Mouse (Mus musculus): ENCODE data around the gene Kif20b. TPM values are rescaled to one million over a fixed set of nuclear protein-coding genes. Genes with fewer than 3 reads are reported as not detected.

Kif20b gene
- polyA plus RNA-seq, 1 experiment = 1.7 TPM

DNA sequence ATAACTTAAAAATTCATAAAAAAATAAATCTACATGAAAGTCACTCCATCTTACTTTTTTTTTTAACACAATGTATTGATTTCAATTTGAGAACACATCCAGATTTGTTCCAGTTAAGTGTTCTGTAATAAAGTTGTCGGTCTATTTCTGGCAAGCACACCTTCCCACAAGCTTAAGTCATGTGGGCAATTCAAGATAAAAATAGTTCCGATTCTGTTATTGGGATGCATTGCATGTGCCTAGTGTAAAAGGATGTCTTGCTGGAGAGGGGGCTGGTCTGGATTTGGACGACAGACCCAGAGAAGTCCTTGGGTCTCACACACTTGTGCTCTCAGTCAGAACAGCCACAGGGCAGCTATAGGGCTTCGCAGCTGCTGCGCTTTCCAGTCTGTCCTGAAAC lies 15.4 kb upstream of the Kif20b start:
- Histone ChIP-seq H3K27ac (ENCODE audit: control insufficient read depth, insufficient read depth, low read length) (no peak overlapping the region), H3K4me1 (replicated peaks; ENCODE audit: control insufficient read depth, insufficient read depth, low read length) (peaks cover 2% of the 10 kb centered on the region; the same call in 1 of the 2 replicates), H3K4me3 (ENCODE audit: control insufficient read depth, insufficient read depth, low read length) (no peak overlapping the region), H3K27me3 (ENCODE audit: control insufficient read depth, insufficient read depth, low read length) (no peaks in the 10 kb centered on the region), H3K36me3 (ENCODE audit: control insufficient read depth, insufficient read depth, low read length) (no peaks in the 10 kb centered on the region)
- TF ChIP-seq POLR2A (IDR thresholded peaks at IDR 0.05; ENCODE audit: control insufficient read depth, extremely low read depth, insufficient read depth, low read length, poor library complexity) = no peak
- no peak for TF ChIP-seq CTCF (IDR thresholded peaks at IDR 0.05; ENCODE audit: borderline replicate concordance, control insufficient read depth, extremely low read depth, insufficient read depth, low read length, poor library complexity)
- WGBS = 59% methylated on average over 5 of the region's 5 CpGs
- DNase-seq = no peak

- DNase-seq = no peak
Observed at GRCm38 (mm10) chr19:34912366-34912765, 9.8 kb upstream of the Kif20b start.

GRCm38 (mm10) chr19:34920066-34920465 lies 2.1 kb upstream of the Kif20b start:
- Histone ChIP-seq H3K27ac (ENCODE audit: control insufficient read depth, insufficient read depth, low read length) (no peak overlapping the region), H3K4me3 (ENCODE audit: control insufficient read depth, insufficient read depth, low read length) (no peak overlapping the region), H3K4me1 (replicated peaks; ENCODE audit: control insufficient read depth, insufficient read depth, low read length) (no peaks in the 10 kb centered on the region), H3K27me3 (ENCODE audit: control insufficient read depth, insufficient read depth, low read length) (no peaks in the 10 kb centered on the region), H3K36me3 (ENCODE audit: control insufficient read depth, insufficient read depth, low read length) (no peaks in the 10 kb centered on the region; the same call in 1 of the 2 replicates)
- TF ChIP-seq CTCF (IDR thresholded peaks at IDR 0.05; ENCODE audit: borderline replicate concordance, control insufficient read depth, extremely low read depth, insufficient read depth, low read length, poor library complexity) (no peak), POLR2A (IDR thresholded peaks at IDR 0.05; ENCODE audit: control insufficient read depth, extremely low read depth, insufficient read depth, low read length, poor library complexity) (no peak)
- DNase-seq = no peak
- 96% methylated on average over 4 of the region's 4 CpGs for WGBS

More at GRCm38 (mm10) chr19:34912366-34912765, 9.8 kb upstream of the Kif20b start:
- Histone ChIP-seq H3K27me3 (ENCODE audit: control insufficient read depth, insufficient read depth, low read length) (no peaks in the 10 kb centered on the region), H3K4me1 (replicated peaks; ENCODE audit: control insufficient read depth, insufficient read depth, low read length) (no peaks in the 10 kb centered on the region), H3K27ac (ENCODE audit: control insufficient read depth, insufficient read depth, low read length) (no peak overlapping the region), H3K4me3 (ENCODE audit: control insufficient read depth, insufficient read depth, low read length) (no peak overlapping the region), H3K36me3 (ENCODE audit: control insufficient read depth, insufficient read depth, low read length) (no peaks in the 10 kb centered on the region)
- no peak for TF ChIP-seq POLR2A (IDR thresholded peaks at IDR 0.05; ENCODE audit: control insufficient read depth, extremely low read depth, insufficient read depth, low read length, poor library complexity)

GRCm38 (mm10) chr19:34920531-34920930 lies 1.6 kb upstream of the Kif20b start:
- Histone ChIP-seq H3K27me3 (ENCODE audit: control insufficient read depth, insufficient read depth, low read length) (no peaks in the 10 kb centered on the region), H3K27ac (ENCODE audit: control insufficient read depth, insufficient read depth, low read length) (no peak overlapping the region), H3K4me3 (ENCODE audit: control insufficient read depth, insufficient read depth, low read length) (no peak overlapping the region), H3K4me1 (replicated peaks; ENCODE audit: control insufficient read depth, insufficient read depth, low read length) (no peaks in the 10 kb centered on the region), H3K36me3 (ENCODE audit: control insufficient read depth, insufficient read depth, low read length) (no peaks in the 10 kb centered on the region; the same call in 1 of the 2 replicates)
- DNase-seq = no peak
- 92% methylated on average over 3 of the region's 3 CpGs for WGBS
- TF ChIP-seq POLR2A (IDR thresholded peaks at IDR 0.05; ENCODE audit: control insufficient read depth, extremely low read depth, insufficient read depth, low read length, poor library complexity) (no peak), CTCF (IDR thresholded peaks at IDR 0.05; ENCODE audit: borderline replicate concordance, control insufficient read depth, extremely low read depth, insufficient read depth, low read length, poor library complexity) (no peak)

GRCm38 (mm10) chr19:34921253-34921651 lies 909 bp upstream of the Kif20b start:
- H3K4me3 ChIP-seq (ENCODE audit: control insufficient read depth, insufficient read depth, low read length) = no peak overlapping the region
- H3K4me1 ChIP-seq (replicated peaks; ENCODE audit: control insufficient read depth, insufficient read depth, low read length) = no peaks in the 10 kb centered on the region
- H3K27ac ChIP-seq (ENCODE audit: control insufficient read depth, insufficient read depth, low read length) = peak overlapping the region; percentile 36; the same call in 1 of the 2 replicates
- H3K36me3 ChIP-seq (ENCODE audit: control insufficient read depth, insufficient read depth, low read length) = no peaks in the 10 kb centered on the region; the same call in 1 of the 2 replicates
- peak; percentile 13 for DNase-seq
- WGBS = 15% methylated on average over 7 of the region's 7 CpGs
- no peaks in the 10 kb centered on the region for H3K27me3 ChIP-seq (ENCODE audit: control insufficient read depth, insufficient read depth, low read length)
- TF ChIP-seq CTCF (IDR thresholded peaks at IDR 0.05; ENCODE audit: borderline replicate concordance, control insufficient read depth, extremely low read depth, insufficient read depth, low read length, poor library complexity) (no peak), POLR2A (IDR thresholded peaks at IDR 0.05; ENCODE audit: control insufficient read depth, extremely low read depth, insufficient read depth, low read length, poor library complexity) (no peak)

DNA sequence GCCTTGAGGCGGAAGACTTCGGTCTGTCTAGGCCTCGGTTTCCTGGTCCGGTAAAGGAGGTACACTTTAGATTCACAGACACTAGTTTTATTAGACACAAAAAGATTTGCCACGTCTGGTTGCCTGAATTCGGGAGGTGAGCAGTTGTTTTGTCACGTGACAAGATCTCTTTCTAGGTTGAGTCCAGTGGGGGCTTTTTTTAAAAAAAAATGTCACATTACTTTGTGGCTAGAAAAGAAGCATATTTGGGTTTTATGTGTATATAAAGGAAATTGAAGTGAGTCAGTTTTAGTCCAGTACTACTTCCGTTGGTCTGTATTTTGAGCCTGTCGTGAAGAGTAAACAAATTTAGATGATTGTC lies 422 bp downstream of the Kif20b start:
- DNase-seq = no peak
- under 1% methylated on average over 9 of the region's 9 CpGs for WGBS
- H3K27ac ChIP-seq (ENCODE audit: control insufficient read depth, insufficient read depth, low read length) = 0 out of 2 replicates have a peak overlapping the region, but pooled peaks have one; percentile 9

DNA sequence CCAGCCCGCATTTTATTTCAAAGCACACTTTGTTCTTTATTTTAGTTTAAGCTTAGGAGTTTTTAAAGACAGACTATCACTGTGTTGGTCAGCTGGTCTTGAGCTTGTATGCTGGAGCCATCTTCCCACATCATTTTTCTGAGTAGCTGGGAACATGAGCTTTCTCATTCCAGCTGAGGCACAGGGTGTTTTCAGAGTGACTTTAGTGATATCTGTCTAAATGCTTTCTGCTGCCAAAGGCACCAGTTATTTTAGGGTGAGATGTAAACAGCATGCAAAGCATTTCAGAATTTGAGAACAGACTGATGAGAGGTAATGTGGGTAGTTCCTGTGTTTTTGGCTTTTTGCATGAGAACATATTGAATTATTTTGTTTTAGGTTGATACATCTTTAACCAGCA lies 25.0 kb downstream of the Kif20b start:
- no peak for TF ChIP-seq CTCF (IDR thresholded peaks at IDR 0.05; ENCODE audit: borderline replicate concordance, control insufficient read depth, extremely low read depth, insufficient read depth, low read length, poor library complexity)
- no peak for TF ChIP-seq POLR2A (IDR thresholded peaks at IDR 0.05; ENCODE audit: control insufficient read depth, extremely low read depth, insufficient read depth, low read length, poor library complexity)
- Histone ChIP-seq H3K4me1 (replicated peaks; ENCODE audit: control insufficient read depth, insufficient read depth, low read length) (no peaks in the 10 kb centered on the region), H3K27ac (ENCODE audit: control insufficient read depth, insufficient read depth, low read length) (no peak overlapping the region), H3K4me3 (ENCODE audit: control insufficient read depth, insufficient read depth, low read length) (no peak overlapping the region), H3K27me3 (ENCODE audit: control insufficient read depth, insufficient read depth, low read length) (no peaks in the 10 kb centered on the region), H3K36me3 (ENCODE audit: control insufficient read depth, insufficient read depth, low read length) (peaks cover 48% of the 10 kb centered on the region)
- 95% methylated on average over 1 of the region's 1 CpGs for WGBS
- DNase-seq = no peak

More for the DNA sequence above, 422 bp downstream of the Kif20b start:
- Histone ChIP-seq H3K4me3 (ENCODE audit: control insufficient read depth, insufficient read depth, low read length) (peak overlapping the region; percentile 96), H3K27me3 (ENCODE audit: control insufficient read depth, insufficient read depth, low read length) (no peaks in the 10 kb centered on the region), H3K36me3 (ENCODE audit: control insufficient read depth, insufficient read depth, low read length) (no peaks in the 10 kb centered on the region; the same call in 1 of the 2 replicates), H3K4me1 (replicated peaks; ENCODE audit: control insufficient read depth, insufficient read depth, low read length) (no peaks in the 10 kb centered on the region)
- TF ChIP-seq CTCF (IDR thresholded peaks at IDR 0.05; ENCODE audit: borderline replicate concordance, control insufficient read depth, extremely low read depth, insufficient read depth, low read length, poor library complexity) (no peak), POLR2A (IDR thresholded peaks at IDR 0.05; ENCODE audit: control insufficient read depth, extremely low read depth, insufficient read depth, low read length, poor library complexity) (no peak)

All from thymus, adult 2 months (tissue).